Mouse (Mus musculus) kidney, adult 8-10 months (tissue): ENCODE measurements at regions not wholly inside any gene's neighbourhood (a gene's known extent, or its start where the extent isn't known, plus 50 kb on each side); places are given as distances from the start of the nearest gene placed in this dataset.

Experiments used
- DNase-seq, 2 experiments: peaks; one replicate each; pipeline ENCODE4 v3.0.0; 2022

DNA sequence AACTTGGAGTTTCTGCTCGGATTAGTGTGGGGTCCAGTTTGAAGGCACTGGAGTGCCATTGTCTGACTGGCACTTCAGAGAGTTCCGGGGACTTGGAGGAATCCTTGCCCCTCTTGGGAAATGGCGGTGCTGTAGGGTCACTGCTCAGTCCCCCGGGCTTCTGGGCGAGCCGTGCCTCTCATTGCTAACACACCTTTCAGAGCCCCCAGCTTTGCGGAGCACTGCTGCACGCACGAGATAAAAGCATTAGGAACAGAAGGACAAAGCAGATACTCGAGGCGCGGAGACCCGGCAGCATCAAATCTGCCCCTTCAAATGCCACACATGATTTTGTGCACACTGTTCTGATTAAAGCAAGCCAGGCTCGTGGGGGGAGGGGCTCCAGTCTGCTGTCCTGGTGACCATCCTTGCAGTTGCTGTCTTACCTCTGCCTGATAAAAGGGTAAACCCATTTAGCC is 280.8 kb upstream of the Eef2kmt start:
- DNase-seq: no peak

GRCm38 (mm10) chr16:5535414-5535813 is 279.6 kb upstream of the Eef2kmt start:
- peak; percentile 20 to 48 for DNase-seq

- DNase-seq: peak; percentile 21 to 28
These were observed 279.1 kb upstream of the Eef2kmt start for GRCm38 (mm10) chr16:5534862-5535261.

GRCm38 (mm10) chr16:5534385-5534784 is 278.6 kb upstream of the Eef2kmt start:
- DNase-seq: peak in 1 of 2 experiments; percentile 23

- no peak for DNase-seq
These were observed 276.5 kb upstream of the Eef2kmt start for GRCm38 (mm10) chr16:5532281-5532680.

DNA sequence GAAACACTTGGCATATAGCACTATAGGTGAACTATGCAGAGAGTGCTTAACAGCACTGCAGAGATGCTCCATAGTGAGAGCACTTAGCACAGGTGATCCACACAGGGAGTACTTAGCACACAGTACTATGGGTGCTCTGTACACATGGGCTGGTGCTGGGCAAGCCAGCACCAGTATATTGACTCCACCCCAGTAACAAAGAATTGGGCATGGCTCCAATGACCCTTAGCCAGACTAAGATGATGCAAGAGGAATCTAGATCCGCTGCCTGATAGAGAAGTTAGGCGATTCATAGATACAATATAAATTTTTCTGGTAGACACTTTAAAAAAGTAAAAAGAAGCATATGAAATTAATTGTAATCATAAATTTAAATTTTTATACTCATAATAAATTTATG is 274.0 kb upstream of the Eef2kmt start:
- DNase-seq: no peak

DNA sequence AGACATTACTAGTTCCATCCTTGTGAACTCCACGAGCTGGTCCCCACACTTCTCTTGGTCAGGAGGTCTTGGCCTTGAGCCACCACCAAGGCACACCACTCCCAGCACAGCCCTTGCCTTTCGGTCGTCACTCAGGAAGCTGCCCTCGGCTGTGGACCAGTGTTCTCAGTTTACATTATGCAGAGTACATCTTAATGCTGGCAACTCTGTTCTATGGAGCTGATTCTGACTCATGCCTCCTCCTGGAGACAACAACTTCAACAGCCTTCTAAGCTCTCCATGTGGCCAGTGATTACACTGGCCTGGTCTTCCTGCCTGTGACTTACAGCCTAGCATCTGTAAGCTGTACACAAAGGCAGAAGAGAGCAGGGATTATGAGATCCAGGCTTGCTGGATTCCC is 272.2 kb upstream of the Eef2kmt start:
- no peak for DNase-seq

GRCm38 (mm10) chr16:5524375-5524774 is 268.6 kb upstream of the Eef2kmt start:
- peak; percentile 5 to 57 for DNase-seq

DNA sequence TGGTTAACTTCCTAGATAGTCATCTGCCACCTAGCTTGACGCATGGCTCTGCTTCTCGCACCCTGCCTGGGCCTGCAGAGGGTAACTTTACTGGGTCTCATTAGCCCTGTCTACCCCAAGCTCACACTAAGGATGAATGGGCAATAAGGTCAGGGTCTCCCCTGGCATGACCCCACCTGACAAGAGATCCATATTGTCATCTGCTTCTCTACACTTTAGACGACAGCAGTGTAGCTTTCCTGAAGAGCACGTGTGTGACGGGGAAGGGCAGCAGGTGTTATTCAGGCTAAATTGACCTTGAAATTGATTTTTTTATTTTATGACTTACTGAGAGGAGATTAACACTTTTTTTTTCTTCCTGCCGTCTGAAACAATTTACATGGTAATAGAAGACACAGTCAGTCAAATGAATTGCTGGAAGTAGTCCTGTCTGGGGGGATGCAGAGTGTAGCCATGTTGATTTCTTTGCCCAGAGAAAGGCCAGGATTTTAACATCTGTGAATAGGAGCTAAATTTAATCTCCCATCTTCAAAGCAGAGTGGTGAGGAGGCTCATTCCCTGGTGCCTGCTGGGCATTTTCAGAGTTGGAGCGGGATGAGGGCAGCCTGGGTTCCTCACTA is 267.7 kb upstream of the Eef2kmt start:
- no peak for DNase-seq

DNA sequence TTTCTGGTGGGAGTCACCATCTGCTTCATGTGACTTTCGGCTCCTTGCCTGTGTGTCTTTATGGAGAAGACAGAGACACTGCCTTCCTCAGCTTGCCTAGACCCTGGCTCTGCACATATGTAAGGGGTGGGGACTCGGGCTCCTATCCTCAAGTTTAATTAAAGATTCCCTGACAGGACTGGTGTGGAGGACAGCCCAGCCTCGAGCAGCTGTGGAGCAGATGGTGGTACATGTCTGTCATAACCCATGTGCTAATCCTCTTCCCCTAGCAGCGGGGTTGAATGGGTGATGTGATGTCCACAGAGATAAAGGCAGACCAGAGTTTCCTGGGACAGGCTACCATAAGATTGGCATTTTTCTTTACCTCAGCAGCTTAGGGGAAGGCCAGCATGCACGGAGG is 262.0 kb upstream of the Eef2kmt start:
- DNase-seq: no peak

- no peak for DNase-seq
These were observed 260.1 kb upstream of the Eef2kmt start for GRCm38 (mm10) chr16:5515867-5516266.

GRCm38 (mm10) chr16:5507261-5507660 is 251.5 kb upstream of the Eef2kmt start:
- DNase-seq: no peak

DNA sequence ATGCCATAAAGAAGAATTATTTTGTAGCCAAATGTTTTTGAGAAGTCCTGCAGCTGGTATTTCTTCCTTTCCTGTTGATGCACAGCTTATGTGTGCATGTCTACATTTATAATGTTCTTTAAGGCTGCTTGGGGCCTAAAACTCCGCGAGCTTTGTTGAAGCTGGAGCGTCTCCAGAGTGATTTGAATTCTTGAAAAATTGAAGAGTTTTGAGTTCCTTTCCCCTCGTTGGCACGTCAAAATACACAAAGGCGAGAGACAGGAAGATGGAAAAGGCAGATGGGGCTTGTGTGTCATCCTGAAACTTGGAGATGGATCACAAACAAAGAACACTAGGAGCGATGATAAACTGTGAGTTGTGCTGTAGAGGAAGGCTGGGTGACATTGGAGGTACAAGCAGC is 246.2 kb upstream of the Eef2kmt start:
- DNase-seq: no peak

DNA sequence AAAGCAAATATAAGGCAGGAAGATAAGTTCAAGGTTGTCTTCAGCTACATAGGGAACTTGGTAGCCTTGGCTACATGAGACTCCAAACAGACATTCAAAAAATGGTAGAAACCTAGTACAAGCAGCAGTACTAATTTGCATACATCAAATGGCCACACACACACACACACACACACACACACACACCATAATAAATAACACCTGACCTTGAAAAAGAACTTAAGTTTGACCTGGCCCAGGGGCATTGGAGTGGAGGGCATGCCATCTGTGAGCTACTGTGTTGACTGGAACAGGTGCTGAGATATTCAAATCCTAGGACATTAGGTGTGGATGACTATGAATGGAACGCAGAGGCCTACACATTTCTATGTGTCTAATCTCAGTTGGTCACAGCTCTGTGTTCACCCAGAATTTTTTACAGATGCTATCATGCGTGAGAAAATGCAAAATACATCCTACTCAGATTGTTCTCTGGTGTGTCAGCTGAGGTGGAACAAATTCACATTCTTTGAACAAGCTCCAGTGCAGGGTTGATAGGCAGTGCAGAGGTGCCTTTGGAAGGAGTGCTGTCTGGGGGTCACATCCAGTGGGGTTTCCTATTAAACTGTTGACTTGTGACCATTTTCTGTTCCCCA is 240.4 kb upstream of the Eef2kmt start:
- peak; percentile 19 to 74 for DNase-seq

- no peak for DNase-seq
These were observed 237.6 kb upstream of the Eef2kmt start for GRCm38 (mm10) chr16:5493352-5493751.

DNA sequence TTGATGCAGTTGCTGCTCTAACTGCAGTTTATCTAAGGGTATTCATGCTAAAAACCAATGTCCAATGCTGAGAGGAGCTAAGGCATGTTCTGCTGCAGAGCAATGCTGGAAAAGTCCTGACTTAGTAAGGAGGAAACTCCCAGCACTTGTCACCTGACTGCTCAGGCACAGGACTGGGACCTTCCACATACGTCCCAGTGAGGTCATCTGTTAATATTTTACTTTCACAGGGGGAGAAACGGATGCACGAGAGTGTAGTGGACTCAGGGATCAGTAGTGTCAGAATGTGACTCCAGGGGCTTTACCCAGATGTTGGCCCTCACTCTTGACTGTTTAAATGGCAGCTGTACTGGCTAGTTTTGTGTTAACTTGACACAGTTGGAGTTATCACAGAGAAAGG is 231.5 kb upstream of the Eef2kmt start:
- peak in 1 of 2 experiments; percentile 35 for DNase-seq

GRCm38 (mm10) chr16:5483337-5483736 is 227.6 kb upstream of the Eef2kmt start:
- DNase-seq: no peak

DNA sequence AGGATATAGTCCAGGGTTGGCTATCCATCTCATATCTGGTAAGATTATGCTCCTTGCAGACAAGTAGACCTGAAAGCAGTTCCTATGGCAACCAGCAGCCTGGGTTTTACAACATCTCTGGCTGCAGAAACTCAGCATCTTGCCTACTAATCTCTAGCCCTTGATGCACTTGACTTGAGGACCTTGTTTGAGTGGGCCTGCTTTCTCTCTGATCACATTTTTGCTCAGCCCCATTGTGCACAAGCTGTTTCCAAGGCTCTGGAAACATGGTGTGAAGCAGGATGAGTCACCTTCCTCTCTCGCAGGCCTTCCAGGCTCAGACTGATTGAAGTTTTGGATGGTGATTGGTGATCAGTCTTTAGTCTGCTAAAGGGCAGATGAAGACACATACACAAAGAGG is 224.4 kb upstream of the Eef2kmt start:
- no peak for DNase-seq

- DNase-seq: no peak
These were observed 223.2 kb upstream of the Eef2kmt start for GRCm38 (mm10) chr16:5478970-5479369.

DNA sequence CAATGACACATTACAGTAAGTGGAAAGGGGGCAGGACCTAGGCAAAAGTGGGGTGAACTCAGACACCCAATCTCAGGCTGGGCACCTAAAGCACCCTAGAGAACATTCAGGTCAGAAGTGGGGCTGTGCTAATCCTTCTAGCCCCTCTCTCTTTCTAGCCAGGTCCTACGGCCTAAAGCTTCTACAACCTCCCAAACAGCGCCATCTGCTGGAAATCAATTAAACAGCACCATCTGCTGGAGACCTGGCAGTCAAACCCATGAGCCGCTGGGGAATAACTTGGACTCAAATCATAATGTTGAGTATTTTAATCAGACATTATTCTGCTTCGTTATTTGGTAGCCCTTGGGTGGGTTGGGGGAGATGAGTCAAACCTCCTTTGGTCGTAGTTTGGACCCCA is 215.5 kb upstream of the Eef2kmt start:
- peak; percentile 23 to 47 for DNase-seq

GRCm38 (mm10) chr16:5467587-5467986 is 211.8 kb upstream of the Eef2kmt start:
- peak in 1 of 2 experiments; percentile 17 for DNase-seq

DNA sequence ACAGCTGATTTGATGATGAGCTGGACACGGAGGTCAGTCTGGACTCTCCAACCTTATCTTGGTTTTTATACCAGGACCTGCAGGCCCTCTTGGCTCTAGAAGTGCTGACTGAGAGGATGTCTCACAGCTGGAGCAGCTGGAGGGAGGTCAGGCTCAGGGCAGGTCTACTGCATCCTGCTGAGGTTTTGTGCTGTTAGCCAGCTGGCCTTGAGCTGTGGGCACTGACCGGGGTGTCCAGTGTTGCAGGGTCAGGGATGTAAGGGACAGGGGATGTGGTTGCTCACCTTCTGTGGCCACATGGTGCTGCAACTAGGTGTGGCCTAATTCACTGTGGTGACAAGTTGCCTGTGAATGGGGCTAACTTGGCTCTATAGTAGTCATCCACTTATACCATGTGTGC is 211.0 kb upstream of the Eef2kmt start:
- peak; percentile 13 for DNase-seq

- DNase-seq: no peak
These were observed 199.7 kb upstream of the Eef2kmt start for GRCm38 (mm10) chr16:5455352-5455965.

DNA sequence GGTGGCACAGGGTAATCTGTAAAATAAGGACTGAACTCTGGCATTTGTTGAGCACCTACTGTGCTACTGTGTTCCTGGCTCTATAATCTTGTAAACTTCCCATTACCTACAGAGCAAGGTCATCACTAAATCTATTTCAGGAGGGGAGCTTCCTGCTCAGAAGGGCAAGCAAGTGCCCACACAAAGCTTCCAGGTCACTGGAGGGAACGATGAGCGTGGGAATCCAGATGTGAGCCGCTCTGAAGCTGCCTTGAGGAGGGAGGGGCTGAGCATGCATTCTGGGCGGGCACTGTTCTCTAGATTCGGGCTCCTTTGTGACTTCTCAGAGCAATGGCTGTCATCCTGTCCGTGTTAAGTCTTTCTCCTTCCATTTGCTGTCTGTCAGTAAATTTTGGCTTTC is 198.5 kb upstream of the Eef2kmt start:
- DNase-seq: no peak
